Mouse (Mus musculus): ENCODE measurements around the gene Cltc.
"Not testable (repeated sequence)": the region's sequence is repeated elsewhere in the genome, so short reads cannot be mapped to it uniquely, and the experiment has no call there.

The Cltc gene

GRCm38 (mm10) chr11:86757480-86758371, at the start of gene Cltc:
Gene Cltc, minus strand, starts transcription at chr11:86757565.
- peak; percentile 85 for ATAC-seq (ENCODE audit: low TSS enrichment)

GRCm38 (mm10) chr11:86807001-86807477, 49.7 kb upstream of the Cltc start:
- peak; percentile 81 for ATAC-seq (ENCODE audit: low TSS enrichment)

GRCm38 (mm10) chr11:86794161-86794560, 36.8 kb upstream of the Cltc start:
- no peak for ATAC-seq (ENCODE audit: low TSS enrichment)

- not testable (repeated sequence) for ATAC-seq (ENCODE audit: low TSS enrichment)
Observed at GRCm38 (mm10) chr11:86787436-86787835, 30.1 kb upstream of the Cltc start.

- ATAC-seq (ENCODE audit: low TSS enrichment): no peak
Observed at GRCm38 (mm10) chr11:86785767-86786166, 28.4 kb upstream of the Cltc start.

- ATAC-seq (ENCODE audit: low TSS enrichment): no peak
Observed at GRCm38 (mm10) chr11:86769884-86770283, 12.5 kb upstream of the Cltc start.

GRCm38 (mm10) chr11:86764501-86764900, 7.1 kb upstream of the Cltc start:
- ATAC-seq (ENCODE audit: low TSS enrichment): no peak

- ATAC-seq (ENCODE audit: low TSS enrichment): not testable (repeated sequence)
Observed at GRCm38 (mm10) chr11:86763127-86763526, 5.8 kb upstream of the Cltc start.

GRCm38 (mm10) chr11:86760357-86760756, 3.0 kb upstream of the Cltc start:
- no peak for ATAC-seq (ENCODE audit: low TSS enrichment)

- ATAC-seq (ENCODE audit: low TSS enrichment): no peak
Observed at GRCm38 (mm10) chr11:86759886-86760285, 2.5 kb upstream of the Cltc start.

- ATAC-seq (ENCODE audit: low TSS enrichment): no peak
Observed at GRCm38 (mm10) chr11:86759226-86759625, 1.9 kb upstream of the Cltc start.

- ATAC-seq (ENCODE audit: low TSS enrichment): no peak
Observed at GRCm38 (mm10) chr11:86758559-86758958, 1.2 kb upstream of the Cltc start.

- no peak for ATAC-seq (ENCODE audit: low TSS enrichment)
Observed at GRCm38 (mm10) chr11:86757142-86757479, 254 bp downstream of the Cltc start.

GRCm38 (mm10) chr11:86756156-86757141, 916 bp downstream of the Cltc start:
- ATAC-seq (ENCODE audit: low TSS enrichment): peak; percentile 22; the same call in 1 of the 2 replicates

- no peak for ATAC-seq (ENCODE audit: low TSS enrichment)
Observed at GRCm38 (mm10) chr11:86752404-86752803, 5.0 kb downstream of the Cltc start.

- no peak for ATAC-seq (ENCODE audit: low TSS enrichment)
Observed at GRCm38 (mm10) chr11:86751010-86751409, 6.4 kb downstream of the Cltc start.

GRCm38 (mm10) chr11:86749776-86750423, 7.5 kb downstream of the Cltc start:
- no peak for ATAC-seq (ENCODE audit: low TSS enrichment)

GRCm38 (mm10) chr11:86745634-86746404, 11.5 kb downstream of the Cltc start:
- ATAC-seq (ENCODE audit: low TSS enrichment): peak; percentile 9; the same call in 1 of the 2 replicates

GRCm38 (mm10) chr11:86742605-86743004, 14.8 kb downstream of the Cltc start:
- no peak for ATAC-seq (ENCODE audit: low TSS enrichment)

GRCm38 (mm10) chr11:86741505-86741904, 15.9 kb downstream of the Cltc start:
- ATAC-seq (ENCODE audit: low TSS enrichment): no peak

- no peak for ATAC-seq (ENCODE audit: low TSS enrichment)
Observed at GRCm38 (mm10) chr11:86739470-86739869, 17.9 kb downstream of the Cltc start.

Data from frontal cortex, adult (tissue).